Mouse (Mus musculus) CD8-positive naive resting alpha-beta T cell, adult 57 days (primary cell): Measurements from ENCODE around the gene Sf3a3. TPM values are rescaled to one million over a fixed set of nuclear protein-coding genes. Genes with fewer than 3 reads are reported as not detected.

Experiments used
- total RNA-seq: library from RNA; stranded (reverse); gene quantifications from one replicate; pipeline ENCODE4 v1.2.4, GENCODE M21; 2023

The Sf3a3 gene
- total RNA-seq = 61.0 TPM

DNA sequence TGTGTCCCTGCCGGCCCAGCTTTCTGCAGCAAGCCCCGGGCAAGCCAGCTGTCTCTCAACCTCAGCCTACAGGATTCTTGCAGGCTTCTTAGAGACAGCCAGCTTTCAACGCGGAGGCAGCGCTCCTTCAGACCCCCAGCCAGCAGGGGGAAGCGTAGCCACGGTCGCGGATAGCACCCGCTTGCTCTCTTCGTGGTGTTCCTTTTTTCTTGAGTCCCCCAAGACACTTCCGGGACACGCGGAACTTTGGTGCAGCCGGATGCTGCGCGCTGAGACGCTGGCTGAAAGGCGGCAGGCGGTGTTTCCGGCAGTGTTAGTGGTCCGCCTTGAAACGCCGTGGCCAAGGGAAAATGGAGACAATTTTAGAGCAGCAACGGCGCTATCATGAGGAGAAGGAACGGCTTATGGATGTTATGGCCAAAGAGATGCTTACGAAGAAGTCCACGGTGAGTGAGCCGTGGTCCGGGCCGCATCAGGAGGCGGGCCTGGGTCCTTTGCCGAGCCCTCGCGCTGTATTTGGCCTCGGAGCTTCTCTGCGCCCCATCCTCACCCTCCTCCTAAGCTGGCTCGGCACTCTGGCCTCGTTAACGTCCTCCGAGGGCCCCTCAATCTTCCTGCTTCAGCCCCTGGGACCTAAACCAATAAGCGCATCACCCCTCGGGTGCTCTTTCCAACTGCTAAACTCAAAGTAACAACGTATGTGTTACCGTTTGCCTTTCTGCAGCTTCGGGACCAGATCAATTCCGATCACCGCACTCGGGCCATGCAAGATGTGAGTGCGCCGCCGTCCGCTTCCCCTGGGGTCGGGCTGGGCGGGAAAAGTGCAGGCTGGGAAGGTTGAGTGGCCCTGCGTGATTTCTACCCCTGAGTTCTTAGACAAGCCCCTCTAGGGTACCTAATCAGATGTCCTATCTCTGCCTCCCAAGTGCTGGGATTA, at the start of gene Sf3a3:
Sf3a3 (plus strand) TSS at position 232 of the 937 bp plus-strand sequence.

DNA sequence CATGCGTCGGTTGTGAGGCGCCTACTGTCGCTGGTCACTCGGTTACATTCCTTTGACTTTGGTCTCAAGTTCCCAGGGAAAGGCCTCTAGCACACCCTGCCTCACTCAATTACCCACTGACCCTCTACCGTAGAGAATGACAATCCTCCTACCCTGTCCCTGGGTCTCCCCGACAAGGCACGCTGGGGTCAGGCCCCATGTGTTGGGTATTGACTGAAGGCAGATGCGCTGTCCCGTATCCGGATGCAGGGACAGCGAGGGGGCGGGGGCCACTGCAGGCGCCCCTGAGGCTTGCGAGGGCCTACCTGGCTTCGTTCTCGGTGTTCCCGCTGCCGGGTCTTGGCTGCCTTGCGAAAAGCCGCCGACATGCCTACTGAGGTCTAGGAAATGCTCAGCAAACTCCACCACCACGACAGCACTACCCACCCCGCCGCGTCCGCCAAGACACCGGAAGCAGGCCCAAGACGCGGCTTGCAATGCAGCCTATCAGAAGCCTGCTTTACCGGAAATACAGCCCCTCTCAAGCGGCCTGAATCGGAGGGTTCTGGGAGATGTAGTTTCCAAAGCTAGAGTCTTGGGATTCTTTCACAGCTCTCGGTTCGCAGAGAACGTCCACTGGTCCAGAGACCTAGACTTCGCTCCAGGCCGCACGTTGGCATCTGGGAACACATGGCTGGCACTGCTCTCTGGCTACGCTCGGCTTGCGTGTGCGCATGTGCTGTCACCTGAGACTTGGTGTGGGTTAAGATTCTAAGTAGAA, 21.3 kb upstream of the Sf3a3 start, which contains the start of gene Utp11:
Utp11 (minus strand) TSS at position 466 of the 760 bp plus-strand sequence.

DNA sequence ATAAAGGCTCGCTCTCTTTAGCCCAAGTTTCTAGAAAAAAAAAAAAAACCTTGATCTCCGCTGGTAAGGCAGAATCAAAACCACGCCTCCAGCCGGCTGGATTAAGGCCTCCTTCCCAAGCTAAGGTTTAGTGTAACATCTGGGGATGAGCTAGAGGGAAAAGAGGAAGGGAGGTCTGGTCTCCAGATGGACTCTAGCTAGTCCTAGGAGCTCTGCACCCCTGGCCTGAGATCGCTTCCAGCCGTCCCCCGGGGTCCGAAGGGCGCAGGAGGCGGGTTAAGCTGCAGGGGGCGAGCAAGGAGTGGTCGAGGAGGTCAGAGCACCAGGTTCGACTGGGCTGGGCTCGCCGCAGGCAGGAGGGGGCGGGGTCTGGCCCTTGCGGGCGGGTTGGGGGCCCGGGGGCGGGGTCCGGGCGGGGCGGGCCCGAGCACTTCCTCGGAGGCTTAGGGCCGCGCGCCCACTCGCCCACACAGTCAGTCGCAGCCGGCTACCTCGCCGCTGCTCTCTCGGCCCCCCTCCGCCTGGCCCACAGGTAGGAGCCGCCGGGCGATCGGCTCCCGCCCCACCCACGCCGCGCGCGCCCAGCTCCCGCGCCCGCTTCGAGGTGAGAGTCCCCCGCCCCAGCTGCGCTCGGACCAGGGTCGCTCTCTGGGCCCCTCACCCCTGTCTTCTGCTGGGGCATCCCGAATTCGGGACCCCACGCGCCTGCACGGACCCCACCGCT, 14.2 kb upstream of the Sf3a3 start, which contains the start of gene Fhl3:
Fhl3 (plus strand) TSS at position 454 of the 724 bp plus-strand sequence.

DNA sequence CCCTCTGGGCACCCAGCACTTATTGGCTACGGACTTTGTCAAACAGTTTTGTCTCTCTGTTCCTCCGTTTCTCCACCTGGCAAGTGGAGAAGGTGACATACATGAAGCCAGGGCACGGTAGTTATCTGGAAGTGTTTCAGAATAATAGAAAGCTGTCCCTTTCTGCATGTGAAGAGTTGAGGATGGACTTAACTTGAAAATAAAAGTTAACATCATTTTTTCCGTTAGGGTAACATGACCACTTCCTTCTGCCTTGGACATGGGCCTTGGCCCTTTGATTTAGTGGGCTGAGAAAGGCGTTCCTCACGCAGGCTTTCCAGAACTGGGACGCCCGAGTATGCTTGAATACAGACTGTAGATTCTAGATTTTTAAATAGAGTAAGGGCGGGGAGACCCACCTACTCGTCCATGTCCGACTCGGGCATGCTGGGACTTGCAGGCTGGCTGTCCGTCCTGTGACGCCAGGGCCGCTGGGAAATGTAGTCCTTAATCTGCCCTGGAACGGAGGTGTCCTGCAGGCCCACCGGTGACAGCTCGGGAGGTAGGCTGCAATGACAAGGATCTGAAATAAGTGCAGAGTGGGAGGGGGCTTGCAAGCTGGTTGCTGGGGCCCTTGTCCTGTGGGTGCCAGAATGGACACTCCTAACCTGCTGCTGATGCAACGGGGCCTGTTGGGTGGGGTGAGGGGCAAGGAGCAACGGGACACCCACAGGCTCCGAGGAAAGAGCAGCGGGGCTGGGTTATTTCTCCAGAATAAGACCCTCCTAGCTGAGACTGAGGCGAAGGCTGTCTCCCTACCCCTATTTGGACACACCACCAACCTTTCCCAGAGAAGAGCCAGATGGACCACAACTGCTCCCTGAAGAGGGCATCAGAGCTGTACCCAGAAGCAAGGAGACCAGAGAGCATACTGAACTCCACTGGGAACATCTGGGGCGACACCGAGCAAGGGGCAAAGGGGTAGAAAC, 27.1 kb downstream of the Sf3a3 start, which contains the start of gene Inpp5b:
Inpp5b (plus strand) TSS at position 475 of the 968 bp plus-strand sequence.

Other genes starting within 250 kb of the Sf3a3 start
- gene 3100002H09Rik, start 104.0 kb upstream of the Sf3a3 start, total RNA-seq = not detected
- 0.12 TPM for gene Pou3f1, start 58.0 kb upstream of the Sf3a3 start, total RNA-seq
- 24.6 TPM for gene Utp11, start 21.2 kb upstream of the Sf3a3 start, total RNA-seq
- 18.9 TPM for gene Fhl3, start 14.1 kb upstream of the Sf3a3 start, total RNA-seq
- gene Inpp5b, start 27.1 kb downstream of the Sf3a3 start, total RNA-seq = 96.9 TPM
- 28.6 TPM for gene Mtf1, start 87.3 kb downstream of the Sf3a3 start, total RNA-seq
- gene Yrdc, start 135.9 kb downstream of the Sf3a3 start, total RNA-seq = 90.7 TPM
- 16.3 TPM for gene 1110065P20Rik, start 136.4 kb downstream of the Sf3a3 start, total RNA-seq
- gene Maneal, start 147.4 kb downstream of the Sf3a3 start, total RNA-seq = 5.1 TPM
- gene Epha10, start 166.1 kb downstream of the Sf3a3 start, total RNA-seq = not detected
- gene 9930104L06Rik, start 222.3 kb downstream of the Sf3a3 start, total RNA-seq = 23.6 TPM
- gene Cdca8, start 224.5 kb downstream of the Sf3a3 start, total RNA-seq = 4.0 TPM